Mouse (Mus musculus) bone marrow macrophage, adult 2 months (primary cell): Measurements from ENCODE around the gene Crlf1. TPM values are rescaled to one million over a fixed set of nuclear protein-coding genes. Genes with fewer than 3 reads are reported as not detected.

Experiments used
- H3K27ac ChIP-seq: 2 replicates; pipeline ENCODE4 v1.5.1; 2012; ENCODE audit warnings: low read depth, low read length; ENCODE audit not compliant: insufficient read depth
- H3K4me1 ChIP-seq: 2 replicates; pipeline ENCODE4 v1.6.1; 2012; ENCODE audit warnings: low read length; ENCODE audit not compliant: control insufficient read depth, insufficient read depth
- H3K4me3 ChIP-seq: 2 replicates; pipeline ENCODE4 v1.5.1; 2012; ENCODE audit warnings: mild to moderate bottlenecking, low read length, moderate library complexity; ENCODE audit not compliant: insufficient read depth
- CTCF ChIP-seq: IDR thresholded peaks from 2 replicates; pipeline ENCODE4 v1.5.1; 2012; ENCODE audit warnings: low read depth, mild to moderate bottlenecking, low read length, moderate library complexity
- POLR2A ChIP-seq: IDR thresholded peaks from 2 replicates; pipeline ENCODE4 v1.6.1; 2012; ENCODE audit warnings: mild to moderate bottlenecking, low read depth, low read length, borderline replicate concordance
- polyA plus RNA-seq: library from polyadenylated mRNA; stranded (reverse); fragments of >200 nt; gene quantifications from 2 replicates; pipeline ENCODE4 v1.2.4, GENCODE M21; 2012; ENCODE audit not compliant: missing spikeins, insufficient read depth, insufficient read length

The Crlf1 gene
- polyA plus RNA-seq: 0.97 and 1.0 TPM in 2 replicates

DNA sequence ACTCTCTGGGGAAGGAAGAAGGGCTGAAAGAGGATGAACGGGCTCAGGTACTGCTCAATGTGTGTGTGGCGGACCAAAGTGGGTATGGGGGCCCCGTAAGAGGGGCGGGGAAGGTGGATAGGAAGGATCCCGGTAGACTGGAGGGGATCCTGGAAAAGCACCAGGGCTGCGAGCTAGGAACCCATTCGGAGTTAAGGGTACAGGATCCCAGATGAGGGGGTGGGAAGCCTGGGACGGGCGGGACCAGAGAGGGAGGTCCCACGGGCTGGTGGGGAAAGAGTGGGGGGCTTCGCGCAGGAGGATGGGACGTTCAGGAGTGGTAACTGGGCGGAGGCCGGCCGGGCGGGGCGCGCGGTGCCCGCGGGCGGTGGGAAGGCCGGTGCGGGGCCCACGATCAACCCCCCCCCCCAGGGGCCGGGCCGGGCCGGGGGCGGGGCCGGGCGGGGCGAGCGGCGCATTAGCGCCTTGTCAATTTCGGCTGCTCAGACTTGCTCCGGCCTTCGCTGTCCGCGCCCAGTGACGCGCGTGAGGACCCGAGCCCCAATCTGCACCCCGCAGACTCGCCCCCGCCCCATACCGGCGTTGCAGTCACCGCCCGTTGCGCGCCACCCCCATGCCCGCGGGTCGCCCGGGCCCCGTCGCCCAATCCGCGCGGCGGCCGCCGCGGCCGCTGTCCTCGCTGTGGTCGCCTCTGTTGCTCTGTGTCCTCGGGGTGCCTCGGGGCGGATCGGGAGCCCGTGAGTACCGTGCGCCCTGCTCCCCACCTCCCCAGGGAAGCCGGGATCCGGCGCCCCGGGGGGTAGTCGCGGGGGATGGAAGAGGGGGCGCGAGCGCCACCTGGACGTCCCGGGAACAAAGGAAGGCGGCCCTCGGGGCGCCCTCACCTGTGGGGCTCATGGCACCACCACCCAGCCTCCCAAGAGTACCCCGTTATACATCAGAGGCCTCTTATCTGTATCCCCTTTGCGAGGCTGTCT, at the start of gene Crlf1:
Crlf1 (plus strand) TSS at position 495 of the 977 bp plus-strand sequence.
- H3K27ac ChIP-seq: no peak within 1 kb of the TSS
- H3K4me3 ChIP-seq: no peak within 1 kb of the TSS
- TF ChIP-seq CTCF (no peak), POLR2A (no peak)
- H3K4me1 ChIP-seq: no peaks in the 10 kb centered on the region; the same call in 1 of the 2 replicates

DNA sequence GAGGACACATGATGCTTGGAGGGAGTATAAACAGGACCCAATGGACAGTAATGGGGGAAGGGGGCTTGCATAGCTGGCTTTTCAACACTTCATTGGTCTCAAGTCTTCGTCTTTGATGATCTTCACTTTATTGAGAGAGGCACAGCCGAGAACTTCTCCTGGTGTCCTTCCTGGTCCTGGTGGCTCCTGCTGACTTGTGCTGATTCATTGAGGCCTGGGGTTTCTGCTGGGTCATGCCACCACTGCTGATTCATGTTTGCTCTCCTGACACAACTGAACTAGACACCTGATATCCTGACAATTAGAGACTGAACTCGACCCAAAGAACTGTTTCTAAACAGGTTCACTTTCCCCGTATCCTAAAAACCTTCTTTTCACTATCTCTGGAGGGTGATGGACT, 49.6 kb upstream of the Crlf1 start:
- Histone ChIP-seq H3K27ac (no peak overlapping the region), H3K4me1 (peaks cover 6% of the 10 kb centered on the region)

DNA sequence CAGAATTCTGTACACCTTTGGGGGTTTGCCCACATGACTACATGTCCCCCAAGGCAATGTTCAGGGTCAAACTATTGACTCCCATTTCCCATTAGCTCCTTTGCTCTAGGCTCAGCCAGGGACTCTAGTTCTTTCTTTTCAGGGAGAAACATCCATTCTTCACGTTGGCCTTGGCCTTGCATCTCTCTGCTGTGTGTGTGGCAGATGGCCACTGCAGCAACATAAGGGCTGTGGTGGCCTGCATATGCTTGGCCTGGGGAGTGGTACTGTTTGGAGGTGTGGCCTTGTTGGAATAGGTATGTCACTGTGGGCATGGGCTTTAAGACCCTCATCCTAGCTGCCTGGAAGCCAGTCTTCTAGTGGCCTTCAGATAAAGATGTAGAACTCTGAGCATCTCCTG, 47.0 kb upstream of the Crlf1 start:
- H3K4me1 ChIP-seq: no peaks in the 10 kb centered on the region
- no peak overlapping the region for H3K27ac ChIP-seq
- TF ChIP-seq CTCF: no peak
- no peak for TF ChIP-seq POLR2A
- no peak overlapping the region for H3K4me3 ChIP-seq

More for the DNA sequence above, 49.6 kb upstream of the Crlf1 start:
- TF ChIP-seq POLR2A: no peak
- TF ChIP-seq CTCF: no peak
- H3K4me3 ChIP-seq: no peak overlapping the region

DNA sequence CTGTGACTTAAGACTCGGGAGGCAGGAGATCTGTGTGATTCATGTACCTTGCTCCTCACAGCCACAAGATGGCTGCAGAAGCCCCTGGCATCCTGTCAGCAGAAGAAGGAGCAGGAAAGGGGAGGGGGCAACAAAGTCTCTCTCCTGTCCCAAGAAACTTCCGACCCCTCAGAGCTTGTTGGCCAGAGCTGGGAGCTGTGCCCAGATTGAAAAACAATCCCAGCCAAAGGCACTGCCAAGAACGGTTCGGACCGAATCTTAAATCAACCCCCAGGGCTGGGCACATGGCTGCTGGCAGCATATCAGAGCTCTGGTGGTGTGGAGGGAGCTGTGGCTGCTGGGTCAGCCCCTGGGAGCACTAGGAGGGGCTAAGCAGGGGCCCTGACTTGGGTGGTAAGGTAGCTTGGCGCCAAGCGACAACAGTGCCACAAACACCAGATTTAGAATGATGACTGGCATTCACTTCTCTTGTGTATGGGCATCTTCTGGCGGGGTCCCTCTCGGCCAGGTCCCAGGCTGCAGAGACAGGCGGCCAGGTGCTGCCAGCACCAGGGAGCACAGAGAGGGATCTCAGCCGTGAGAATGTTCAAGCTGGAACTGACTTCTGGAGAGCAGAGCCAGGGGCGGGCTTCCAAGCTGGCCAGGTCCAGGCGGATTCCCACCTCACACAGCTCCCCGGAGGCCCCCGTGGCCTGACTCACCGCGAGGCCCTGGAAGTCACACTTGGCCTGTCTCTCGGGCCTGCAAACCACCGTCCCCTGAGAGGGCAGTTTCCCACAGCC, 45.1 kb upstream of the Crlf1 start:
- Histone ChIP-seq H3K4me1 (no peaks in the 10 kb centered on the region), H3K4me3 (no peak overlapping the region), H3K27ac (no peak overlapping the region)
- TF ChIP-seq POLR2A: no peak
- no peak for TF ChIP-seq CTCF

DNA sequence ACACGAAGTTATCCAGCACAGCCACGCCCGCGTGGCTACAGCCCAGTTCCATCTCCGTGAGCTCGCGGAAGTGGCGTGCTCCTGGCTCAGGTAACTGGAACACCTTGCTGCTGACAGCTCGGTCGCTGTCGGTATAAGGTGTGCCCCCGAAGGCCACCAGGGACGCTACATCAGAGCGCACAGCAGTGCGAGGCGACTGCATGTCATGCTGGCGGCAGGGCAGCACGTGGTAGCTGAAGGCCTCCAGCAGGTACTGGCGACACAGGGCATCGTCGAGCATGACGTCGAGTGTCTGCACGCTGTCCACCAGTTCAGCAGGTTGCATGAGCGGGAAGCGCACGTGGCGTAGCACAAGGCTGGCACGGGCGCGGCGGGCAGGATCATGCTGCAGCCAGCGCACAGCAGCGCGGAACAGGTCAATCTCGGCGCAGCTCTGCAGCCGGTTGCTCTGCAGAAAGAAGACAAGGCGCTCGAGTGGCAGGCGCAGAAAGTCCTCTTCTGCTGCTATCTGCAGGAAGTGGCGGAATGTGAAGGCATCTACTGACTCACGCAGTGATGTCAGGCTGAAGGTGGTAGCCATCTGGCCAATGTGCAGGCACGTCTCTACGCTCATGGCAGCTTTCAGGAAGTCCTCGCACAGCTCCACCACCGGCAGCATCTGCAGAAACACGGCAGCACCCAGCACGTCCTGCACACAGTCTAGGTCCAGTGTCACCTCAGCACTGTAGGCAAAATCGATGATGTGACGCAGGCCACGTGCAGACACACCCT, 40.6 kb upstream of the Crlf1 start:
- H3K27ac ChIP-seq: no peak overlapping the region
- no peaks in the 10 kb centered on the region for H3K4me1 ChIP-seq
- TF ChIP-seq CTCF: no peak
- no peak for TF ChIP-seq POLR2A
- H3K4me3 ChIP-seq: no peak overlapping the region

DNA sequence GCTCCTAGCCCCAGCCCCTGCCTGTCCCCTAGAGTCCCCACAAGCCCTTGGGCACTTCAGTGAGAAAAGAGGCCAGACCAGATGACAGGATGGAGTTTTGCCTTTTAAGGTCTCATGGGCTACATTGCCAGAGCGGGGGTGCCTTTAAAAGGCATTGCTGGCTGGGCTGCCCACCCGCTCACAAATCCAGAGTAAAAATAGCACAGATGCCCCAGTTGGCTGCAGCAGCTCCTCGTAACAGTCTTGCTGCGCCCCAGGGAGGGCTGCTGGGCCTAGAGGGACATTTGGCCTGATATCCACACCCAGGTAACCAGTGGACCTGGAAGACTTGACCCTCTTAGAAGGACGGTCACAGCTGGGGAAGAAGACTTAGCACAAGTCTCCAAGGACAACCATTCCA, 39.1 kb upstream of the Crlf1 start:
- no peak overlapping the region for H3K4me3 ChIP-seq
- H3K27ac ChIP-seq: no peak overlapping the region
- H3K4me1 ChIP-seq: no peaks in the 10 kb centered on the region
- no peak for TF ChIP-seq CTCF
- TF ChIP-seq POLR2A: no peak

DNA sequence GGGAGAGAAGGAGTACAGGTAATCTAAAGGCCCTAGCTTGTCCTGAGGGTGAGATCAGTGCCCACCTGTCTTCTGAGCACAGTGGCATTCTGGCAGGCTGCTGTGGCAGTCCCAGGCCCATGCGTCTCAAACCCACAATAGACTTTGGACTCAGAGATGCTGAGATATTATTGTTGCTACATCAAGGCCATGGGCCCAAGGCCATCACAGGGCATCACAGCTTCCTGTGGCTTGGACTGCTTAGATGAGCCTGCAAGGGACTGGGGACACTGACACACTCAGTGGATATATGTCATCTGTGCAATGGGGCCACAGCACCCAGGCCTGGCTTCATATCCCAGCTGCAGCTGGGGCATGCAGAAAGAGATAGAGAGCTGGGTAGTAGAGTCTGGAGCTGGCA, 36.0 kb upstream of the Crlf1 start:
- peaks cover 2% of the 10 kb centered on the region; the same call in 1 of the 2 replicates for H3K4me1 ChIP-seq
- no peak overlapping the region for H3K4me3 ChIP-seq
- no peak overlapping the region for H3K27ac ChIP-seq
- TF ChIP-seq CTCF: no peak
- TF ChIP-seq POLR2A: no peak

DNA sequence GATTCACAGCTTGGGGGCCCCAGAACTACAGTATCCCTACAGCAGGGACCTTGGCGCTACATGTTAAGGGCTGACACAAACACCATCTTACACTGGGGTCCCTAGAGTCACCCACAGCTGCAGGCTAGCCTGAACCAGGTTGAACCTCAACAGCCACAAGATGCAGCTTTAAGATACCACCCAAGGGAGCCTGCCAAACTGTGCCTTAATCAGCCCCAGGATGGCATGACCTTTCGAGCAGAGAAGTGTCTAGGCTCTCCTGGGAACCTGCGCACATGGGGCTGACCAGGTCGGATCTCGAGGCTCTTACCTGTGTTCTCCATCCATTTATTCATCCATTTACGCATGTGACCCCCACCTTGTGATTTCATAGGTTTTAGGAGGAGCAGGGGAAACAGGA, 35.1 kb upstream of the Crlf1 start:
- Histone ChIP-seq H3K4me1 (peaks cover 3% of the 10 kb centered on the region; the same call in 1 of the 2 replicates), H3K4me3 (no peak overlapping the region), H3K27ac (no peak overlapping the region)
- no peak for TF ChIP-seq CTCF
- TF ChIP-seq POLR2A: no peak

DNA sequence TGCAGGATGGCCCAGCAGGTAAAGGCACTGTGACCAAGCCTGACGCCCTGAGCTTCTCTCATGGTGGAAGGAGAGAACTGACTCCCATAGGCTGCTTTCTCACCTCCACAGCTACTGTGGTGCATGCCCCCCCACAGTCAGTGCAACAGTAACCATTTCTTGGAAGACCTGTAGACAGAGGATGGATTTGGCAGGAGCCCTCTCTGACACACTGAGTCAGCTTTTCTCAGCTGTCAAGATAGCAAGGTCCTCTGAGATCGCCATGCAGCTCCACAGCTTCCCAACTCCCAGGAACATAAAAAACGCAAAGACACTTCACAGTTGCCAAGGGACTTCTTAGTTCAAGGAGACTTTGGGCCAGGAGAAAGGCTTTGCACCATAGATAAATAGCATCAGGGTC, 34.5 kb upstream of the Crlf1 start:
- no peak for TF ChIP-seq CTCF
- no peak for TF ChIP-seq POLR2A
- Histone ChIP-seq H3K4me1 (peaks cover 3% of the 10 kb centered on the region; the same call in 1 of the 2 replicates), H3K4me3 (no peak overlapping the region), H3K27ac (no peak overlapping the region)
